Mouse (Mus musculus) C2C12 (cell line): Measurements from ENCODE around the gene Sel1l. TPM values are rescaled to one million over a fixed set of nuclear protein-coding genes. Genes with fewer than 3 reads are reported as not detected.
A peak's percentile ranks its signal among the peaks of the same experiment; 100 is the strongest.

ENCODE experiments used
- H3K27me3 ChIP-seq: one replicate; pipeline ENCODE4 v1.6.1; 2011; ENCODE audit not compliant: control insufficient read depth, insufficient read depth, insufficient read length
- H3K36me3 ChIP-seq: one replicate; pipeline ENCODE4 v1.6.1; 2011; ENCODE audit not compliant: control insufficient read depth, insufficient read depth
- H3K4me3 ChIP-seq: one replicate; pipeline ENCODE4 v1.5.1; 2011; ENCODE audit warnings: mild to moderate bottlenecking, control low read depth; ENCODE audit not compliant: poor library complexity, insufficient read depth, severe bottlenecking
- H3K79me2 ChIP-seq: one replicate; pipeline ENCODE4 v1.6.1; 2011; ENCODE audit not compliant: control insufficient read depth, insufficient read depth
- H3K79me3 ChIP-seq: one replicate; pipeline ENCODE4 v1.6.1; 2011; ENCODE audit warnings: low read depth, control low read depth
- H3ac ChIP-seq: one replicate; pipeline ENCODE3; 2011; ENCODE audit warnings: low read depth; ENCODE audit not compliant: control insufficient read depth, insufficient read length
- CEBPB ChIP-seq: IDR thresholded peaks from one replicate; pipeline ENCODE4 v1.6.1; 2011; ENCODE audit warnings: low read depth, mild to moderate bottlenecking, control low read depth, moderate library complexity
- CTCF ChIP-seq: IDR thresholded peaks from one replicate; pipeline ENCODE4 v1.5.1; 2011; ENCODE audit not compliant: control insufficient read depth, insufficient read depth, insufficient read length
- FOSL1 ChIP-seq: IDR thresholded peaks from one replicate; pipeline ENCODE4 v1.8.0; 2011; ENCODE audit warnings: mild to moderate bottlenecking, low read length; ENCODE audit not compliant: poor library complexity, insufficient read depth, severe bottlenecking
- MAX ChIP-seq: IDR thresholded peaks from one replicate; pipeline ENCODE4 v1.6.1; 2011; ENCODE audit warnings: mild to moderate bottlenecking, control low read depth
- MYOD1 ChIP-seq: IDR thresholded peaks from one replicate; pipeline ENCODE4 v1.6.1; 2011; ENCODE audit warnings: low read depth; ENCODE audit not compliant: control insufficient read depth, insufficient read length
- MYOG ChIP-seq: IDR thresholded peaks from one replicate; pipeline ENCODE4 v1.6.1; 2011; ENCODE audit not compliant: control insufficient read depth, insufficient read length; ENCODE audit errors: extremely low read depth
- USF1 ChIP-seq: IDR thresholded peaks from one replicate; pipeline ENCODE4 v1.6.1; 2011; ENCODE audit warnings: low read depth, mild to moderate bottlenecking, control low read depth, moderate library complexity
- polyA plus RNA-seq: library from polyadenylated mRNA; unstranded; fragments of >200 nt; fragmentation: generic; extraction: Trizol; gene quantifications from one replicate; pipeline ENCODE4 v1.2.1, GENCODE M21; 2012; ENCODE audit warnings: missing spikeins

Sel1l gene
- polyA plus RNA-seq, 1 experiment: 20.9 TPM

DNA sequence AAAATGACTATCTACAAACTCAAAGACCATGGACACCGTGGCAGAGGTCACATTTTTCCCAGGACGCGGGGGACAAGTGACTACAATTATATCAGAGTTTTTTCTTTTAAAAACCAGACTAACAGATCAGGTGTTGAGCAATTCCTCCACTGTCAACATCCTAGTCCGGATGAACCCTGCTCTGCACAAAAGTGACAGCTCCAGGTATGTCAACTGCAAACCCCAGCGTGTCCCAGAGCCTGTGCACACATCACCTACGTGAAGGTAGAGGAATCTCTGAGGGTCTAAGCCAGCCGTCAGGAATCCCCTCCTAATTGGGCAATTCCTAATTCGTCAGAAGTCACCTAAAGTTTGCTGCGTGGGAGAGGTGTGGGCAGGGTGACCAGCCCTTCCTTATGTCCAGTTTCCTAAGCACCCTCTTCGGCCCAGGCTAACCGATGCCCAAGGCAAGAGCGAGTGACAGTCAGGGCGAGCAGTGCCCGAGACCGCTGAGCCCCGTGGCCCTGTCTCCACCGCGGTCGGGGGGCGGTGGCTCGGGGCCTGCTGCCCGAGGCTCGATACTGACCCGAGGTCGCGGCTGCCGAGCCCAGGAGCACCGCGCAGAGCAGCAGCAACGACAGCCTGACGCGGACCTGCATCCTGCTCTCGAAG, 438 bp downstream of the Sel1l start:
- Histone ChIP-seq H3K4me3 (peak overlapping the region; percentile 79), H3ac (peak overlapping the region; percentile 73), H3K79me2 (peaks cover 21% of the 10 kb centered on the region), H3K27me3 (no peaks in the 10 kb centered on the region), H3K79me3 (peaks cover 9% of the 10 kb centered on the region), H3K36me3 (no peaks in the 10 kb centered on the region)
- TF ChIP-seq MYOG (no peak), CEBPB (peak; percentile 33)

DNA sequence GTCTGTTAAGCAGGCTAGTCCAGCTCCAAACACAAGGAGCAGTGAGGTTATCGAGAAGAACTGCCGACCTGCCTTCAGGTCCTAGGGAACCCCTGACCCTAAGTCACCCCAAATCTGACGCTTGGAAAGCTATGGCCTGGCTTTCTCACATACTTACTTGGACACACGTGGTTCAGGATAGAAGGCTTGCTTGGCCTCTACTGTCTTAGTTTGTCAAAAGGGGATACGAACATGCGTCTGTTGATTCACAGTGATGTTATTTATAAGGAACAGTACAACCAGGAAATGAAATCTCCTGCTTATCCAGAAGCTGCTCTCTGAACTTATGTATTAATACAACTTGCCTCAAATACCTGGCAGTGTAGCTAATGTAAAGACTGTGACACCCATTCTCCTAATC, 2.9 kb downstream of the Sel1l start:
- Histone ChIP-seq H3K36me3 (peaks cover 9% of the 10 kb centered on the region), H3K79me2 (peaks cover 21% of the 10 kb centered on the region), H3K79me3 (peaks cover 9% of the 10 kb centered on the region), H3ac (no peak overlapping the region), H3K27me3 (no peaks in the 10 kb centered on the region), H3K4me3 (no peak overlapping the region)
- no peak for TF ChIP-seq MYOG
- no peak for TF ChIP-seq FOSL1
- no peak for TF ChIP-seq MAX

DNA sequence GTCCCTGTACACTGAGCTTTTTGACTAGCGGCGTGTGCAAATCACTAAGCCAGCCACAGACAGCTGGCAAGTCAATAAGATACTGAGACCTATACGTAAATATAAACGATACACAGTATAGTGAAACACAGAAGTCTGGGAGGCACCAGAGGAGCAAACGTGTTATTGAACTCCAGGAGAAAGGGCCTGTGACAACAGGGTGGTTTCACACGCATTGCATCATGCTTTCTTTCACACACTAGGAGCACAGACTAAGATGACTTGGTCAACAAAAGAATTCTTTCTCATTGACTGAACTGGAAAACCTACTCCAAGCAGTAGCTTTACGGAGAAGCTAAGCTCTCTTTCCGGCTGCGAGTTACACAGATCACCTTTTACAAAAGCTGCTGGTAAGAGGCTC, 3.6 kb downstream of the Sel1l start:
- H3ac ChIP-seq: no peak overlapping the region
- no peaks in the 10 kb centered on the region for H3K27me3 ChIP-seq
- peaks cover 9% of the 10 kb centered on the region for H3K79me3 ChIP-seq
- peaks cover 15% of the 10 kb centered on the region for H3K36me3 ChIP-seq
- peaks cover 21% of the 10 kb centered on the region for H3K79me2 ChIP-seq
- TF ChIP-seq MAX: no peak
- no peak for TF ChIP-seq CTCF
- TF ChIP-seq MYOD1: no peak
- TF ChIP-seq FOSL1: no peak
- no peak for TF ChIP-seq MYOG
- no peak for TF ChIP-seq CEBPB
- no peak for TF ChIP-seq USF1
- H3K4me3 ChIP-seq: no peak overlapping the region

DNA sequence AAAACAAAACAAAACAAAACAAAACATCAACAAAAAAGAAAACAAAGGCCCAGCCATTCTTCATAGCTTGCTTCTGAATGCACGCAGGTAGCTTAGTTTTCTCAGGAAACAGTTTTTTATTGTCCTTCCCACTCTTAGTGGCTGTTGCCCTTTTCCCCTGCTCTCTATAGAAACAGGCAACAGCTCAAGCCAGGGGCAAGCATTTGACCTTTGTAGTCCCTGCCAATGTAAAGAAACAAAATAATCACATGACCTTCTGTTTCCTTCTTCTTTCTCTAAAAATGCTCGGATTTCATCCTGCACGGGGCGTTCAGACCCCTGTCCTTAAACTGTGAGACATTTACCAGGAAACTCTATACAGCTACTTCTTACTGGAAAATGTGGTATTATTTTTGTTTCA, 4.4 kb downstream of the Sel1l start:
- H3K36me3 ChIP-seq: peaks cover 21% of the 10 kb centered on the region
- no peaks in the 10 kb centered on the region for H3K27me3 ChIP-seq
- no peak overlapping the region for H3ac ChIP-seq
- H3K79me3 ChIP-seq: peaks cover 9% of the 10 kb centered on the region
- no peak for TF ChIP-seq MAX
- no peak for TF ChIP-seq MYOD1
- no peak for TF ChIP-seq CTCF
- TF ChIP-seq CEBPB: no peak
- no peak for TF ChIP-seq MYOG
- no peak for TF ChIP-seq FOSL1
- no peak for TF ChIP-seq USF1
- H3K79me2 ChIP-seq: peaks cover 21% of the 10 kb centered on the region
- H3K4me3 ChIP-seq: no peak overlapping the region

DNA sequence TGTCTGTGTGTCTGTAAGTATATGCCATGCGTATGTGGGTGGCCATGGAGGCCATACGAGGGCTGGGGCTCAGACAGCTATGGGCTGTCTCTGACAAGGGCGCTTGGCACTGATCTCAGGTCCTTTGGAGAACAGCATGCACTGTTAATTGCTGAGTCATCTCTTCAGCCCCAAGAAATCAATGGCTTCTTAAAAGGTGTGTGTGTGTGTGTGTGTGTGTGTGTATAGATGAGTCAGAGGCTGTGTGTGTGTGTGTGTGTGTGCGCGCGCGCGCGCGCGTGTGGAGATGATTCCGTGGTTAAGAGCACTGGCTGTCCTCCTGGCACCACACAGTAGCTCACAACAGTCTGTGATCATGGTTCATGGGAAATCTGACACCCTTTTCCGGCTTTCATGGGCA, 5.1 kb downstream of the Sel1l start:
- peaks cover 21% of the 10 kb centered on the region for H3K79me2 ChIP-seq
- TF ChIP-seq CEBPB (no peak), FOSL1 (no peak), MAX (no peak), CTCF (no peak), USF1 (no peak), MYOG (no peak), MYOD1 (no peak)
- H3ac ChIP-seq: no peak overlapping the region
- H3K36me3 ChIP-seq: peaks cover 21% of the 10 kb centered on the region
- no peaks in the 10 kb centered on the region for H3K27me3 ChIP-seq
- H3K79me3 ChIP-seq: peaks cover 9% of the 10 kb centered on the region
- no peak overlapping the region for H3K4me3 ChIP-seq

DNA sequence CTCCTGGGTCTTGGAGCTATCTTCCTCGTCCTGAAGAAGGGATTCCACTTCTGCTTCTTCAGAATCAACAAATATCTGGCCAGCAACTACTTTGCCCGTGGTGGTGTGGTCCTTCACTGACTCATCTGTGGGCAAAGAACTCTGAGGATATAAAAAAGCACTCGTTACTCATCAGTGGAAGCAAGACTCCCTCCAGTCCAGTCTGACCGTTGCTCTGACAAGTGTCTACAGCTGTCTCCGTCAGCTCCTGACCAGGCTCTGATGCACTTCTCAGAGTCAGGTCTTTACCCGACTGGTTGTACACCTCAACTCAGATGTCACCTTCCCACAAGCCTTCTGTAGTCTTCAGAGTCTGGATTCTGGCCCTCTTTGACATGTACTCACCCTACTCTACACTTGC, 7.2 kb downstream of the Sel1l start:
- TF ChIP-seq MYOD1 (peak; percentile 62), MYOG (no peak)
- H3K79me2 ChIP-seq: peaks cover under 1% of the 10 kb centered on the region
- H3K79me3 ChIP-seq: peaks cover 3% of the 10 kb centered on the region
- H3K4me3 ChIP-seq: no peak overlapping the region
- H3ac ChIP-seq: no peak overlapping the region
- no peaks in the 10 kb centered on the region for H3K27me3 ChIP-seq
- H3K36me3 ChIP-seq: peaks cover 43% of the 10 kb centered on the region
